Mouse (Mus musculus): ENCODE measurements around the gene Tmem131. TPM values are rescaled to one million over a fixed set of nuclear protein-coding genes. Genes with fewer than 3 reads are reported as not detected.

The Tmem131 gene
- polyA plus RNA-seq (2015; fragmentation: Nextera tagmentation; extraction: Ambion mirVana), result 13.6 and 15.2 TPM in 2 replicates

GRCm38 (mm10) chr1:36943653-36944052, at the start of gene Tmem131:
Gene Tmem131, minus strand, starts transcription at chr1:36943666.
- no peak for DNase-seq (ENCODE audit: low spot score)

GRCm38 (mm10) chr1:36988561-36988960, 45.1 kb upstream of the Tmem131 start:
- DNase-seq (ENCODE audit: low spot score), result no peak

- no peak for DNase-seq (ENCODE audit: low spot score)
These were observed 44.7 kb upstream of the Tmem131 start for GRCm38 (mm10) chr1:36988161-36988560.

- no peak for DNase-seq (ENCODE audit: low spot score)
These were observed 44.0 kb upstream of the Tmem131 start for GRCm38 (mm10) chr1:36987172-36988148.

GRCm38 (mm10) chr1:36986396-36987160, 43.1 kb upstream of the Tmem131 start:
- no peak for DNase-seq (ENCODE audit: low spot score)

GRCm38 (mm10) chr1:36985896-36986295, 42.4 kb upstream of the Tmem131 start:
- no peak for DNase-seq (ENCODE audit: low spot score)

- DNase-seq (ENCODE audit: low spot score), result no peak
These were observed 40.9 kb upstream of the Tmem131 start for GRCm38 (mm10) chr1:36984406-36984805.

- no peak for DNase-seq (ENCODE audit: low spot score)
These were observed 40.3 kb upstream of the Tmem131 start for GRCm38 (mm10) chr1:36983754-36984153.

- DNase-seq (ENCODE audit: low spot score), result no peak
These were observed 38.9 kb upstream of the Tmem131 start for GRCm38 (mm10) chr1:36982191-36982961.

- no peak for DNase-seq (ENCODE audit: low spot score)
These were observed 33.3 kb upstream of the Tmem131 start for GRCm38 (mm10) chr1:36976770-36977169.

GRCm38 (mm10) chr1:36970918-36971617, 27.6 kb upstream of the Tmem131 start:
- DNase-seq (ENCODE audit: low spot score), result no peak

- DNase-seq (ENCODE audit: low spot score), result no peak
These were observed 22.4 kb upstream of the Tmem131 start for GRCm38 (mm10) chr1:36965831-36966230.

GRCm38 (mm10) chr1:36962379-36963176, 19.1 kb upstream of the Tmem131 start:
- no peak for DNase-seq (ENCODE audit: low spot score)

- peak; percentile 60 for DNase-seq (ENCODE audit: low spot score)
These were observed 17.2 kb upstream of the Tmem131 start for GRCm38 (mm10) chr1:36960509-36961222.

- no peak for DNase-seq (ENCODE audit: low spot score)
These were observed 6.2 kb upstream of the Tmem131 start for GRCm38 (mm10) chr1:36949591-36950184.

- no peak for DNase-seq (ENCODE audit: low spot score)
These were observed 4.0 kb upstream of the Tmem131 start for GRCm38 (mm10) chr1:36947448-36947847.

GRCm38 (mm10) chr1:36940381-36940762, 3.1 kb downstream of the Tmem131 start:
- DNase-seq (ENCODE audit: low spot score), result no peak

- peak; percentile 93 for DNase-seq (ENCODE audit: low spot score)
These were observed 3.7 kb downstream of the Tmem131 start for GRCm38 (mm10) chr1:36939506-36940380.

All from thymus, postnatal 0 days (tissue).